ENCODE assay signal across 15 mouse cellular contexts in the genomic region with DNA sequence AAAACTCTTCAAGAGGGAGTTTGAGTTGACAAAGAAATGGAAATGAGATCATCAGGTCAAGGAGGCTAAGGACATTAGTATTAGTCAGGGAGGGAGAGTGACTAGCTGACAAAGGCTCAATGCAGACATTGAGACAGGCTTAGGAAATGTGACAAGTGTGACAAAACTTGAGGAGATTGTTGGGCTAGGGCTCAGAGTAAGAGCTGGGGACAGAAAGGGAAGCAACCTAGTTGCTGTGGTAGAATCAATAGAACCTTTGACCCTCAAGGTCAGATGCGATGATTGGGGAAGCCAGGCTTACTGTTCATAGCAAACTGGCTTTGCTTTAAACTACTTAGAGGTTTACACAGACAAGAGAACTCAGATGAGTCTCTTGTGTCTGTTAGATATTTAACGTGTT.
"Had no signal": no experiment of that assay in that cellular context is flagged by ENCODE, and none has a peak within 500 bp of the region (broad histone marks: within the 10 kb centered on the region; RNA-seq: fewer than 3 reads in every experiment).

No protein-coding gene starts in this region.

- H3K27me3 ChIP-seq: limb, embryonic 12.5 days; limb, embryonic 15.5 days; liver, embryonic 13.5 days had no signal

- ATAC-seq: midbrain, embryonic 16.5 days had no signal

- H3K4me1 ChIP-seq: limb, embryonic 15.5 days; liver, embryonic 13.5 days had no signal

- H3K4me2 ChIP-seq: limb, embryonic 12.5 days; limb, embryonic 15.5 days; liver, embryonic 13.5 days had no signal

- H3K27ac ChIP-seq: limb, embryonic 12.5 days; limb, embryonic 15.5 days; liver, embryonic 13.5 days had no signal

- DNase-seq: kidney, adult 18-20 months; kidney, adult 9 months; kidney, postnatal 14 days; kidney, postnatal 4 days; left cerebral cortex, postnatal 4 days; liver, embryonic 13.5 days; lung, adult 2 months; lung, postnatal 14 days; lung, postnatal 4 days; thymus, adult 18-20 months; thymus, postnatal 14 days; thymus, postnatal 4 days had no signal

- H3K9me3 ChIP-seq: limb, embryonic 12.5 days; limb, embryonic 15.5 days; liver, embryonic 13.5 days had no signal

- H3K9ac ChIP-seq: limb, embryonic 12.5 days; limb, embryonic 15.5 days; liver, embryonic 13.5 days had no signal

- H3K4me3 ChIP-seq: limb, embryonic 12.5 days; limb, embryonic 15.5 days; liver, embryonic 13.5 days had no signal

- H3K36me3 ChIP-seq: limb, embryonic 12.5 days; limb, embryonic 15.5 days; liver, embryonic 13.5 days had no signal
